Mouse (Mus musculus): ENCODE results near the gene Itih4.

Gene Itih4

GRCm38 (mm10) chr14:30886204-30886603 is at the start of gene Itih4:
Itih4 (plus strand) TSS chr14:30886476.
- DNase-seq (ENCODE audit: low read depth): no peak

- no peak for DNase-seq (ENCODE audit: low read depth)
Observed at GRCm38 (mm10) chr14:30837416-30837996, 48.8 kb upstream of the Itih4 start.

DNA sequence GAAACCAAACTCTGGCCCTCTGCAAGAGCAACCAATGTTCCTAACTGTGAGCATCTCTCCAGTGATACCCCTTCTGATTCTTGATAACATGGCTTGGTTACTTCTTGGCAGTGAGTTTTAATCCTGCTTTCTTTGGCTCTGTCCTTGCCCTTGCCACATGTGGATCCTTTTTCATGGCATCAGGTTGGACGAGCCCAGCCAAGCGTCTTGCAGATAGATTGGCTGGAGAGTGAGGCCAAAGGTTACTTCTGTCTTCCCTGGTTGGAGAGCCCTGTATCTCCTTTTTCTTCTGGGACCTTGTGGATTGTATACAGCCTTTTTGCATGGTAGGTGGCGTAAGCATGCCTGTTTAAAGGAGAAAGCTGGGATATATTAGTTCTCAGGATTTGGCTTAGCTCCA is 42.6 kb upstream of the Itih4 start:
- no peak for DNase-seq (ENCODE audit: low read depth)

DNA sequence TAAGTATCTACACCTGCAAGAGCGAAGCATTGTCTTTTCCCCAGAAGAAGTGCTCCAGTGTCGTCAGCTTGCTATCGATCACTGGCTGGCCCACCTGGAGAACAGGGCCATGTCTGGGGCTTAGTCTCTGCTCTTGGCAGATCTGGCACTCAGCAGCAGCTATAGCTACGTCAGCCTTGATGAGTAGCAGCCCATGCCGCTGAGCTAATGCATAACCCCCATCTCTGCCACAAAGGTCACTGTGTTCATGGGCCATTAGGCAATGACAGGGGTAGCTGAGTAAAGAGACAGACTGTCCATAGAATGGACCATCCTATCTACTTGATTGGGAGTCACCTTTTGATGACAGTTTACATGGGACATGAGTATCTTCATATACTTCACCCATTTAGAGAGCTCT is 35.8 kb upstream of the Itih4 start:
- DNase-seq (ENCODE audit: low read depth): no peak

DNA sequence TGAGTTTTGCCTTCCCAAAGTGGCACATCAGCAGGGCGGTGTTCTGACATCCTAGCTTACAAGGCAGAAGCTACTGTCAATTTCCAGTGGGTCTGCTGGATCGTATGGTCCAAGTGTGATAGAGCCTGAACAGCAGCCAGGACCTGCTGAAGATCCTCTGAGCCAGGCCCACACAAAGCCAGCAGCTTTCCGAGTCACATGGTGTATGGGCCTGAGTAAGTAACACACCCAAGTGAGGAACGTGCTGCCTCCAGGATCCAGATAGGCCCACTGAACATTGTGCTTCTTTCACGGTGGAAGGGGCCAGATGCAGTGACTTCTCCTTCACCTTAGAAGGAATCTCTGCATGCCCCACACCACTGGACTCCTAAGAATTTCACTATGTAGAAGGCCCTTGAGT is 34.0 kb upstream of the Itih4 start:
- DNase-seq (ENCODE audit: low read depth): no peak

DNA sequence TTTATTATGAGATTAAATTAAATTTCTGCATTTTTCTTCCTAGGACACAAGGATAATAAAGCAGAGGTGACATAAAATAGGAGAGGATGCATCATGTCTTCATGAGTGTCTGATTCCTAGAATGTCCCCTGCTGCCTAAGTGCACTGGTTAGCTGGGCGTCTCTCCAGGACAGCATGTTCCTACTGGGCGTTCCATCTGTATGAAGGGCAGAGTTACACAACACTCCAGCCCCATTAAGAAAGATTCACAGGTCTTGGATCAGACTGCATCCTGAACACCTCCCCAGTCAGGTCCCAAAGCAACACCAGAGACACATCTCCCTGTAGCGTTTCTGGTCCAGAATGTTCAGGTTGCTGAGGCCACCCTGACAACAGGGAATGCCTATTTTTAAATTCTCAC is 31.0 kb upstream of the Itih4 start:
- no peak for DNase-seq (ENCODE audit: low read depth)

- DNase-seq (ENCODE audit: low read depth): no peak
Observed at GRCm38 (mm10) chr14:30856885-30857507, 29.3 kb upstream of the Itih4 start.

- DNase-seq (ENCODE audit: low read depth): no peak
Observed at GRCm38 (mm10) chr14:30857990-30858389, 28.3 kb upstream of the Itih4 start.

GRCm38 (mm10) chr14:30861421-30862125 is 24.7 kb upstream of the Itih4 start:
- DNase-seq (ENCODE audit: low read depth): no peak

- no peak for DNase-seq (ENCODE audit: low read depth)
Observed at GRCm38 (mm10) chr14:30862368-30862767, 23.9 kb upstream of the Itih4 start.

DNA sequence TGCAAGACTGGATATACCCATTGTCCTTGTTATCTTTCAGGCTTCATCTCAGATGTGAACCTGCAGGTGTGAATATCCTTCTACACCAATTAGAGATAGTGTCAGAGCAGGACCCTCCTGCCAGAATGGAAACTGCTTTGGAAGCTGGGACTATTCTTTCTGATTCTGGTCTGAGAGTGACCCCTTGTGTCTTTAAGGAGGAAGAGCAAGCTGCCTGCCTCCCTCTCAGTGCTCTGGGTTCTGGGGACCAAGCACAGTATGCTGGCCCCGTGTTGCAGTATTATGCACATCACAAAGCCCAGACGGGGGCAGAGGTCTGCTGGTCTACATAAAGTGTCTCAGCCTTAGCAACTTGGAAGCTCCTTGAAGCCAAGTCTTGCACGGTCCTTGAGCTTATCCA is 21.0 kb upstream of the Itih4 start:
- no peak for DNase-seq (ENCODE audit: low read depth)

GRCm38 (mm10) chr14:30867042-30867441 is 19.2 kb upstream of the Itih4 start:
- DNase-seq (ENCODE audit: low read depth): peak; percentile 64

- DNase-seq (ENCODE audit: low read depth): no peak
Observed at GRCm38 (mm10) chr14:30868826-30869225, 17.4 kb upstream of the Itih4 start.

- no peak for DNase-seq (ENCODE audit: low read depth)
Observed at GRCm38 (mm10) chr14:30869391-30869801, 16.9 kb upstream of the Itih4 start.

DNA sequence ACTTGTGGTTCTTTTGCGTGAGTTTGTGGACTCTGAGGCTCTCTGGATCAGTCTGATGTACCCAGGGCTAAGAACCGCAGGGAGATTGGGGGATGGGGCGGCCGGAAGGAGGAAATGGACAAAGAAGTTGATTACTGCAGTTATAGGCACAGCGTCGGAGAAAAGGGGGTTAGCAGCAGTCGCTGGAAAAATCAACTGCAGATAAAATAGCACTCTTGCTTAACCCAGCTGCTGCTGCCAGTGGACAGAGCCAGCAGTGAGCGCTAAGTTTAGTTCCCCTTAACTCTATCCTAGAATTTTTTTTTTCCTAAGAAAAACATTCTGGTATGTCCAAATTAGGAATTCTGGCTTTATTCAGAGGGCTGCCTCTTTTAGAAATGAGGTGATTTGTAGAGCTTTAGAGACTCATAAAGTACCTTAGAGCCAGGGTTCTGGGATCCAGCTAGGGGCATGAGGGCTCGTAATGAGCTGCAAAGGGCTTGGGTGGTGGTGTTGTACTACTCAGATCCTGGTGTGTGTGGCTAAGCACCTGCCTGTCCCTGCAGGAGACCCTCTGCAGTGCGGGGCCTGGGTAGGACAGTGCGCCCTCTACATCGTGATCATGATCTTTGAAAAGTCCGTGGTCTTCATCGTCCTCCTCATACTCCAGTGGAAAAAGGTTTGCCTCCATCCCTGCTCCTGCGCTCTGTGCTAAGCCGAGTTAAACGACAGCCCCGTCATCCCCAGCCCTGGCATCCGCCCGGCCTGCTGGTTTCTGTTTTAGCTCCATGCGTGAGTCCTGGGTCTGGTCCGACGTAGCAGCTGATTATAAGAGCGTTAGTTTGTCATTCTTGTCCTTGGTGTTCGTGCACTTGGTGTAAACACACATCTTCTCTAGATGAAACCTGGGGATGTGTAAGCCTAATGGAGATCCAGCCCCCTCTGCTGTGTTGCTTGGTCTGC is 15.8 kb upstream of the Itih4 start:
- DNase-seq (ENCODE audit: low read depth): no peak

- DNase-seq (ENCODE audit: low read depth): no peak
Observed at GRCm38 (mm10) chr14:30874095-30874700, 12.1 kb upstream of the Itih4 start.

DNA sequence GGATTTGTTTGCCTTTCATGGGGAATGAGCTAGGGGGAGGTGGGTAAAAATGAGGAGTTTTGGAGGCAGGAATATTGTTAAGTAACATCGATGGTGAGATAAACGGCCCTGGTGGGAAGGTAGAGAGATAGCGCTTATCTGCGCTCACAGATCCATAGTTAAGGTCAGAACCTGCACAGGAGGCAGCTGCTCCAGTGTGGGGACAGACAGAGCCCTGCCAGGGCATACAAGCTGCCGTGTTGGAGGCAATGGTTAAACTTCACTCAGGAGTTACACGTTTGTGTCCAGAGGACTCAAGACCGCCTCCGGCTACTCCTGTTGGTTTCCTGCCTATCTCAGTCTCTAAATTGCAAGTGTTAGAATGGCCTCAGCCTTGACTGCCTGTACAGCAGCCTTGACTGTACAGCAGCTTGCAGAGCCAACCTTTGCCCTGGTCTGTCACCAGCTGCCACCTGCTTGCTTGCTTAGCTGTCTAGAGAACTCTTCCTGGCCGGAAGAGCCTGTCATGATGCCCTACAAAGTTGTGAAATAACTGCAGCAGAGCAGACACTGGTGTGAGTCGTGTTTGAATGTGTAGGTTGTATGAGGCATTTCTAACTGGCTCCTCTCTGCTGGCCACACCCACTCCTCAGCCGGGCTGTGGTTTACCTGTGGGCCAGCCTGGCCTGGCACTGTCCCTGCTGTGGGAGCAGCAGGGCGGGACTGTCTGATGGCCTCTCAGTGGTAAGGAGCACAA is 11.0 kb upstream of the Itih4 start:
- DNase-seq (ENCODE audit: low read depth): no peak

GRCm38 (mm10) chr14:30875955-30876354 is 10.3 kb upstream of the Itih4 start:
- DNase-seq (ENCODE audit: low read depth): no peak

- no peak for DNase-seq (ENCODE audit: low read depth)
Observed at GRCm38 (mm10) chr14:30876451-30876850, 9.8 kb upstream of the Itih4 start.

DNA sequence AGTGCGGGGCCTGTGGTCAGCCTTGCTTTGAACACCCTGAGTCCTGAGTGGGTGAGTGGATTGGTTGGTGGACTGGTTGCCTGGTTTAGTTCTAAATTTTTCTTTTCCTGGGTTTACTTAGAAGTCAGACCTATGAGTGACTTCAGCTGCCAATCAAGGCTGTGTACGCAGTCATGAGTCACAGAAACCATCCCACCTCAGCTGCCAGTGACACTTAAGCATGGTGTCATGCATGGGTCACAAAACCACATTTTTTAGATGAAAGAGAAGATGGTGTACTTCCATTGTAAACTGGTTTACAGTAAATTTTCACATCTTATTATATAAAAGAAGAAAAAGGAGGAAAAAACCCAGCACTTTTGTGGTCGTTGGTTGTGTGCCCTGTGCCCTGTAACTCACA is 8.4 kb upstream of the Itih4 start:
- no peak for DNase-seq (ENCODE audit: low read depth)

GRCm38 (mm10) chr14:30878958-30879571 is 7.2 kb upstream of the Itih4 start, which contains the start of gene Mustn1:
Mustn1 (plus strand) TSS chr14:30879200.
- no peak for DNase-seq (ENCODE audit: low read depth)

Measured in naive thymus-derived CD4-positive, alpha-beta T cell, adult 2 months (primary cell).